Mouse (Mus musculus) spleen, adult 2 months (tissue): ENCODE measurements around the gene Sec22a. TPM values are rescaled to one million over a fixed set of nuclear protein-coding genes. Genes with fewer than 3 reads are reported as not detected.

Experiments used
- DNase-seq, 2 experiments: peaks; one replicate each; pipeline versions ENCODE4 v3.0.0 to v3.0.0-alpha.2; 2012 to 2021; ENCODE audit warnings: low spot score in 2 of 2, low read depth in 1 of 2
- H3K27ac ChIP-seq: fragments of 200-500 bp; 2 replicates; pipeline ENCODE4 v1.5.1; 2012; ENCODE audit warnings: low read length, inconsistent platforms; ENCODE audit not compliant: insufficient read depth
- H3K27me3 ChIP-seq: fragments of 200-500 bp; 2 replicates; pipeline ENCODE4 v1.6.1; 2012; ENCODE audit warnings: mild to moderate bottlenecking, moderate library complexity, low read length, inconsistent platforms; ENCODE audit not compliant: control insufficient read depth, insufficient read depth
- H3K36me3 ChIP-seq: fragments of 200-500 bp; 2 replicates; pipeline ENCODE4 v1.6.1; 2012; ENCODE audit warnings: mild to moderate bottlenecking, low read length, inconsistent platforms; ENCODE audit not compliant: control insufficient read depth, insufficient read depth
- H3K4me1 ChIP-seq: fragments of 200-500 bp; 2 replicates; pipeline ENCODE4 v1.6.1; 2011; ENCODE audit warnings: inconsistent platforms; ENCODE audit not compliant: control insufficient read depth, insufficient read depth, insufficient read length
- H3K4me3 ChIP-seq: fragments of 200-500 bp; 2 replicates; pipeline ENCODE4 v1.5.1; 2011; ENCODE audit warnings: mild to moderate bottlenecking, inconsistent platforms; ENCODE audit not compliant: insufficient read depth, insufficient read length; ENCODE audit errors: extremely low read depth
- CTCF ChIP-seq: fragments of 200-500 bp; IDR thresholded peaks from 2 replicates; pipeline ENCODE4 v1.5.1; 2011; ENCODE audit warnings: mild to moderate bottlenecking, inconsistent platforms; ENCODE audit not compliant: insufficient read depth, insufficient read length, insufficient replicate concordance; ENCODE audit errors: extremely low read depth
- POLR2A ChIP-seq: fragments of 200-500 bp; IDR thresholded peaks from 2 replicates; pipeline ENCODE4 v1.6.1; 2011; ENCODE audit warnings: low read depth, low read length, inconsistent platforms
- WGBS: fragments of 180-500 bp; shearing (Covaris S2); methylation state at CpG from one replicate; pipeline ENCODE4 v1.1.7; 2018; 5-methylcytosine and 5-hydroxymethylcytosine counted together
- polyA plus RNA-seq: library from polyadenylated mRNA; depleted of rRNA; stranded (reverse); fragments of >200 nt; gene quantifications from 2 replicates; pipeline ENCODE4 v1.2.3, GENCODE M21; 2012; rRNA removed

Gene Sec22a
- polyA plus RNA-seq, 1 experiment: 4.5 TPM

- Histone ChIP-seq H3K27me3 (no peaks in the 10 kb centered on the region), H3K4me3 (no peak overlapping the region), H3K27ac (no peak overlapping the region), H3K4me1 (no peaks in the 10 kb centered on the region), H3K36me3 (no peaks in the 10 kb centered on the region)
- 76% methylated on average over 6 of the region's 6 CpGs for WGBS
- DNase-seq: no peak
- TF ChIP-seq POLR2A: no peak
- TF ChIP-seq CTCF: no peak
These were observed 92.8 kb downstream of the Sec22a start for GRCm38 (mm10) chr16:35270945-35271344.

GRCm38 (mm10) chr16:35270353-35270934, 93.3 kb downstream of the Sec22a start:
- no peaks in the 10 kb centered on the region for H3K27me3 ChIP-seq
- H3K4me3 ChIP-seq: no peak overlapping the region
- no peaks in the 10 kb centered on the region for H3K4me1 ChIP-seq
- DNase-seq: peak; percentile 35 to 48
- H3K27ac ChIP-seq: no peak overlapping the region
- TF ChIP-seq CTCF: peak; percentile 64; the same call in 1 of the 2 replicates
- TF ChIP-seq POLR2A: no peak
- no peaks in the 10 kb centered on the region for H3K36me3 ChIP-seq
- 44% methylated on average over 10 of the region's 10 CpGs for WGBS

Other genes with a start within 250 kb of the Sec22a start
- gene Adcy5, start 209.0 kb downstream of the Sec22a start, polyA plus RNA-seq: 6.8 and 8.0 TPM in 2 replicates
- gene Pdia5, start 127.0 kb upstream of the Sec22a start, polyA plus RNA-seq: 4.5 and 5.4 TPM in 2 replicates
- 0.28 and 0.35 TPM in 2 replicates for gene Sema5b, start 177.2 kb upstream of the Sec22a start, polyA plus RNA-seq